Mouse (Mus musculus) right cerebral cortex, adult 18-20 months (tissue): ENCODE results near the gene Esp24.
"Not testable (repeated sequence)": the region's sequence is repeated elsewhere in the genome, so short reads cannot be mapped to it uniquely, and the experiment has no call there.

Experiments used
- DNase-seq: peaks from one replicate; pipeline ENCODE4 v3.0.0; 2022; ENCODE audit warnings: mixed read lengths

The Esp24 gene

GRCm38 (mm10) chr17:39036395-39036794 is at the start of gene Esp24:
Esp24 (plus strand) TSS chr17:39036695.
- DNase-seq: not testable (repeated sequence)

GRCm38 (mm10) chr17:39009846-39010245 is 26.6 kb upstream of the Esp24 start:
- DNase-seq: no peak

- DNase-seq: no peak
Observed at GRCm38 (mm10) chr17:39010675-39011638, 25.5 kb upstream of the Esp24 start.

GRCm38 (mm10) chr17:39017184-39017583 is 19.3 kb upstream of the Esp24 start:
- DNase-seq: no peak

GRCm38 (mm10) chr17:39043241-39043640 is 6.7 kb downstream of the Esp24 start, which contains the start of gene Gm21903:
Gm21903 (minus strand) TSS chr17:39043341.
- DNase-seq: no peak

- DNase-seq: no peak
Observed at GRCm38 (mm10) chr17:39063641-39064040, 27.1 kb downstream of the Esp24 start.

GRCm38 (mm10) chr17:39076937-39077336 is 40.4 kb downstream of the Esp24 start, which contains the start of gene Esp23:
Esp23 (minus strand) TSS chr17:39077037.
- DNase-seq: no peak
